Comparison of ENCODE assay signal across 8 mouse cellular contexts in the genomic region with DNA sequence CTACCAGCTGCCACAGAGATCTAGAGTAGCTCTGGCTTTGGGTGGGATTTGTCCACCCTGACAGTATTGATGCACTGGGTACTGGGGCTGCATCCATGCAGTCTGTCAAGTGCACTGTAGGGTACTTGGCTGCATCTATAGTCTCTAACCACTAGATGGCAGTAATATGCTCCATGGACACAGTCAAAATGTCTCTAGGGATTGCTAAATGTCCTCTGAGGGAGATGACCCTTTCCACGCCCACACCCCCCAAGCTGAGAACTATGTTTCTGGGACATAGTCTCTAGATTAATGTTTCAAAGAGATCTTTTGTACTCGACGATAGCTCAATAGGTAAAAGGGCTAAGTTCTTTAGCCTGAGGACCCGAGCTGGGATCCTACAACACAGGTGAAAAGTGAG. TPM values are rescaled to one million over a fixed set of nuclear protein-coding genes. Genes with fewer than 3 reads are reported as not detected.
DNase-seq lines count a peak whose midpoint lies in the region; TF ChIP-seq lines count a peak whose summit lies in the region.

No protein-coding gene starts in this region.

- 33% methylated on average over 4 of the region's 4 CpGs for WGBS in bone marrow, adult 2 months

- TF ChIP-seq POLR2A in bone marrow, adult 2 months (IDR thresholded peaks at IDR 0.05; ENCODE audit: borderline replicate concordance, control insufficient read depth, low read depth, low read length): no peak

- DNase-seq in heart, adult 11 months: peak; percentile 89
- no peak for DNase-seq in heart, postnatal 25 days (ENCODE audit: low spot score)
- peak; percentile 44 for DNase-seq in A20 (ENCODE audit: low read depth, low spot score)
- DNase-seq in induced T-regulatory cell, adult 2 months (ENCODE audit: low read depth): peak; percentile 46
- peak; percentile 28 for DNase-seq in thymus, postnatal 14 days
- DNase-seq in urinary bladder, postnatal 36 days (ENCODE audit: low spot score in 2 of 2): no peak
- DNase-seq in urinary bladder, adult 18-20 months (ENCODE audit: low spot score in 2 of 2): no peak

- TF ChIP-seq CTCF in bone marrow, adult 2 months (IDR thresholded peaks at IDR 0.05; ENCODE audit: control insufficient read depth, insufficient read depth, low read length): peak; percentile 39

- H3K4me1 ChIP-seq in bone marrow, adult 2 months (ENCODE audit: control insufficient read depth, insufficient read depth, low read length): no peaks in the 10 kb centered on the region

- intact Hi-C loops in heart, postnatal 25 days (cut with DNase I): loop anchor here (1.0 to 5.0 kb wide), 2 partner anchors 117 to 210 kb away; no protein-coding TSS in a partner anchor

- no peak overlapping the region for H3K4me3 ChIP-seq in bone marrow, adult 2 months (replicated peaks; ENCODE audit: control insufficient read depth, low read depth, low read length)

- H3K27ac ChIP-seq in bone marrow, adult 2 months (ENCODE audit: control insufficient read depth, insufficient read depth, low read depth, low read length, poor library complexity): no peak overlapping the region

RNA-seq across cellular contexts. Expression of gene Adamts2, which starts 42.8 kb away (rescaled TPM):
- total RNA-seq in heart, postnatal 25 days (2021): 10 to 100 TPM; 19.1 to 20.0 TPM
- 2.6 and 3.0 TPM in 2 replicates for polyA plus RNA-seq in bone marrow, adult 2 months (2011; ENCODE audit: insufficient read depth, insufficient read length, low replicate concordance, missing spikeins)

Comparison
In these comparisons a context has a peak if more than half of its experiments do, and no peak if none do; other contexts are left out.
1. DNase-seq: peak in heart, adult 11 months (single experiment), A20 (single experiment), induced T-regulatory cell, adult 2 months (single experiment) and thymus, postnatal 14 days (single experiment); none in heart, postnatal 25 days (single experiment), urinary bladder, postnatal 36 days (0 of 2) and urinary bladder, adult 18-20 months (0 of 2).